Mouse (Mus musculus): ENCODE data around the gene Selenbp1. TPM values are rescaled to one million over a fixed set of nuclear protein-coding genes. Genes with fewer than 3 reads are reported as not detected.

Gene Selenbp1
- polyA plus RNA-seq, 1 experiment from 2014 or later = 2.5 TPM

- Histone ChIP-seq H3K27me3 (ENCODE audit: poor library complexity, severe bottlenecking) (no peaks in the 10 kb centered on the region), H3K4me1 (no peaks in the 10 kb centered on the region), H3K4me3 (no peak overlapping the region), H3K36me3 (replicated peaks) (no peaks in the 10 kb centered on the region), H3K27ac (no peak overlapping the region), H3K9me3 (no peaks in the 10 kb centered on the region)
- no peak for DNase-seq (ENCODE audit: extremely low spot score, low spot score)
- 77% methylated on average over 1 of the region's 1 CpGs for WGBS
Measured at GRCm38 (mm10) chr3:94965878-94966277, 33.0 kb downstream of the Selenbp1 start.

- H3K36me3 ChIP-seq (replicated peaks) = peaks cover 6% of the 10 kb centered on the region
- H3K4me3 ChIP-seq = no peak overlapping the region
- H3K4me1 ChIP-seq = peaks cover 19% of the 10 kb centered on the region
- no peak overlapping the region for H3K27ac ChIP-seq
- DNase-seq (ENCODE audit: extremely low spot score, low spot score) = no peak
- H3K9me3 ChIP-seq = no peaks in the 10 kb centered on the region
- no peaks in the 10 kb centered on the region for H3K27me3 ChIP-seq (ENCODE audit: poor library complexity, severe bottlenecking)
- 87% methylated on average over 3 of the region's 3 CpGs for WGBS
Measured at GRCm38 (mm10) chr3:94972552-94972951, 39.7 kb downstream of the Selenbp1 start.

- Histone ChIP-seq H3K4me3 (peak overlapping the region; percentile 68), H3K27me3 (ENCODE audit: poor library complexity, severe bottlenecking) (no peaks in the 10 kb centered on the region), H3K27ac (peak overlapping the region; percentile 97; the same call in 1 of the 2 replicates)
Measured at GRCm38 (mm10) chr3:94973620-94974019, 40.8 kb downstream of the Selenbp1 start.

GRCm38 (mm10) chr3:94974026-94974527 lies 41.2 kb downstream of the Selenbp1 start:
- Histone ChIP-seq H3K9me3 (no peaks in the 10 kb centered on the region), H3K4me3 (peak overlapping the region; percentile 68), H3K27me3 (ENCODE audit: poor library complexity, severe bottlenecking) (no peaks in the 10 kb centered on the region), H3K36me3 (replicated peaks) (peaks cover 15% of the 10 kb centered on the region), H3K4me1 (peaks cover 19% of the 10 kb centered on the region), H3K27ac (peak overlapping the region; percentile 97)
- DNase-seq (ENCODE audit: extremely low spot score, low spot score) = no peak
- 19% methylated on average over 9 of the region's 9 CpGs for WGBS

More at GRCm38 (mm10) chr3:94973620-94974019, 40.8 kb downstream of the Selenbp1 start:
- no peak for DNase-seq (ENCODE audit: extremely low spot score, low spot score)
- Histone ChIP-seq H3K9me3 (no peaks in the 10 kb centered on the region), H3K36me3 (replicated peaks) (peaks cover 15% of the 10 kb centered on the region), H3K4me1 (peaks cover 19% of the 10 kb centered on the region)
- 90% methylated on average over 5 of the region's 5 CpGs for WGBS

GRCm38 (mm10) chr3:94974528-94975422 lies 41.9 kb downstream of the Selenbp1 start, which contains the start of gene Pi4kb:
TSS of gene Pi4kb (plus strand) at chr3:94974731.
- WGBS = under 1% methylated on average over 56 of the region's 57 CpGs
- H3K36me3 ChIP-seq (replicated peaks) = peaks cover 19% of the 10 kb centered on the region

GRCm38 (mm10) chr3:94984312-94984711 lies 51.5 kb downstream of the Selenbp1 start:
- peaks cover 5% of the 10 kb centered on the region for H3K4me1 ChIP-seq
- H3K4me3 ChIP-seq = no peak overlapping the region
- no peaks in the 10 kb centered on the region for H3K27me3 ChIP-seq (ENCODE audit: poor library complexity, severe bottlenecking)
- H3K9me3 ChIP-seq = no peaks in the 10 kb centered on the region
- DNase-seq (ENCODE audit: extremely low spot score, low spot score) = no peak
- peaks cover 81% of the 10 kb centered on the region for H3K36me3 ChIP-seq (replicated peaks)
- 88% methylated on average over 11 of the region's 11 CpGs for WGBS
- no peak overlapping the region for H3K27ac ChIP-seq

More at GRCm38 (mm10) chr3:94974528-94975422, 41.9 kb downstream of the Selenbp1 start, which contains the start of gene Pi4kb:
- DNase-seq (ENCODE audit: extremely low spot score, low spot score) = peak; percentile 90
- Histone ChIP-seq H3K9me3 (no peaks in the 10 kb centered on the region), H3K27ac (peak within 1 kb of the TSS; percentile 97), H3K4me1 (peaks cover 19% of the 10 kb centered on the region), H3K27me3 (ENCODE audit: poor library complexity, severe bottlenecking) (no peaks in the 10 kb centered on the region), H3K4me3 (peak within 1 kb of the TSS; percentile 68)

- WGBS = 91% methylated on average over 2 of the region's 2 CpGs
- H3K27me3 ChIP-seq (ENCODE audit: poor library complexity, severe bottlenecking) = no peaks in the 10 kb centered on the region
- no peaks in the 10 kb centered on the region for H3K9me3 ChIP-seq
- H3K27ac ChIP-seq = no peak overlapping the region
- no peak overlapping the region for H3K4me3 ChIP-seq
- DNase-seq (ENCODE audit: extremely low spot score, low spot score) = no peak
- peaks cover 6% of the 10 kb centered on the region for H3K4me1 ChIP-seq
- H3K36me3 ChIP-seq (replicated peaks) = peaks cover 79% of the 10 kb centered on the region
Measured at GRCm38 (mm10) chr3:94985513-94985912, 52.7 kb downstream of the Selenbp1 start.

GRCm38 (mm10) chr3:94987578-94987977 lies 54.7 kb downstream of the Selenbp1 start:
- no peak for DNase-seq (ENCODE audit: extremely low spot score, low spot score)
- peaks cover 72% of the 10 kb centered on the region for H3K36me3 ChIP-seq (replicated peaks)
- H3K4me3 ChIP-seq = no peak overlapping the region
- H3K4me1 ChIP-seq = peaks cover 6% of the 10 kb centered on the region
- no peak overlapping the region for H3K27ac ChIP-seq
- H3K9me3 ChIP-seq = no peaks in the 10 kb centered on the region
- H3K27me3 ChIP-seq (ENCODE audit: poor library complexity, severe bottlenecking) = no peaks in the 10 kb centered on the region

GRCm38 (mm10) chr3:94989159-94989761 lies 56.4 kb downstream of the Selenbp1 start:
- H3K36me3 ChIP-seq (replicated peaks) = peaks cover 73% of the 10 kb centered on the region
- H3K4me1 ChIP-seq = peaks cover 6% of the 10 kb centered on the region
- 0 out of 2 replicates have a peak overlapping the region, but pooled peaks have one; percentile 6 for H3K27ac ChIP-seq
- 62% methylated on average over 9 of the region's 9 CpGs for WGBS
- H3K4me3 ChIP-seq = no peak overlapping the region
- H3K27me3 ChIP-seq (ENCODE audit: poor library complexity, severe bottlenecking) = no peaks in the 10 kb centered on the region
- no peaks in the 10 kb centered on the region for H3K9me3 ChIP-seq
- DNase-seq (ENCODE audit: extremely low spot score, low spot score) = no peak

Other genes with a start within 250 kb of the Selenbp1 start
- not detected in 2 replicates for gene Selenbp2, start 239.5 kb upstream of the Selenbp1 start, polyA plus RNA-seq (2016; fragmentation: Nextera tagmentation; extraction: Ambion mirVana)
- 9.1 and 10.3 TPM in 2 replicates for gene Cgn, start 146.6 kb upstream of the Selenbp1 start, polyA plus RNA-seq (2016; fragmentation: Nextera tagmentation; extraction: Ambion mirVana)
- gene Pogz, start 95.5 kb upstream of the Selenbp1 start, polyA plus RNA-seq (2016; fragmentation: Nextera tagmentation; extraction: Ambion mirVana) = 18.5 and 20.3 TPM in 2 replicates
- gene Psmb4, start 46.1 kb upstream of the Selenbp1 start, polyA plus RNA-seq (2016; fragmentation: Nextera tagmentation; extraction: Ambion mirVana) = 345 and 349 TPM in 2 replicates
- 5.2 and 5.4 TPM in 2 replicates for gene Rfx5, start 21.0 kb downstream of the Selenbp1 start, polyA plus RNA-seq (2016; fragmentation: Nextera tagmentation; extraction: Ambion mirVana)
- gene Pi4kb, start 41.7 kb downstream of the Selenbp1 start, polyA plus RNA-seq (2016; fragmentation: Nextera tagmentation; extraction: Ambion mirVana) = 20.1 and 21.7 TPM in 2 replicates
- 42.1 and 44.3 TPM in 2 replicates for gene Zfp687, start 82.4 kb downstream of the Selenbp1 start, polyA plus RNA-seq (2016; fragmentation: Nextera tagmentation; extraction: Ambion mirVana)
- gene Psmd4, start 109.6 kb downstream of the Selenbp1 start, polyA plus RNA-seq (2016; fragmentation: Nextera tagmentation; extraction: Ambion mirVana) = 346 and 351 TPM in 2 replicates
- 19.0 and 19.5 TPM in 2 replicates for gene Pip5k1a, start 173.9 kb downstream of the Selenbp1 start, polyA plus RNA-seq (2016; fragmentation: Nextera tagmentation; extraction: Ambion mirVana)
- gene Vps72, start 178.0 kb downstream of the Selenbp1 start, polyA plus RNA-seq (2016; fragmentation: Nextera tagmentation; extraction: Ambion mirVana) = 275 and 276 TPM in 2 replicates
- 0.77 and 1.00 TPM in 2 replicates for gene Tmod4, start 191.4 kb downstream of the Selenbp1 start, polyA plus RNA-seq (2016; fragmentation: Nextera tagmentation; extraction: Ambion mirVana)
- gene Scnm1, start 201.0 kb downstream of the Selenbp1 start, polyA plus RNA-seq (2016; fragmentation: Nextera tagmentation; extraction: Ambion mirVana) = 75.8 and 80.7 TPM in 2 replicates
- gene Lysmd1, start 201.0 kb downstream of the Selenbp1 start, polyA plus RNA-seq (2016; fragmentation: Nextera tagmentation; extraction: Ambion mirVana) = 12.6 and 13.3 TPM in 2 replicates
- gene Tnfaip8l2, start 209.3 kb downstream of the Selenbp1 start, polyA plus RNA-seq (2016; fragmentation: Nextera tagmentation; extraction: Ambion mirVana) = 1.4 and 1.5 TPM in 2 replicates
- gene Sema6c, start 227.4 kb downstream of the Selenbp1 start, polyA plus RNA-seq (2016; fragmentation: Nextera tagmentation; extraction: Ambion mirVana) = 3.9 and 4.2 TPM in 2 replicates